Mouse (Mus musculus) Muller cell, postnatal 12 days (primary cell): ENCODE data around the gene Gdnf.

ENCODE experiments used
- DNase-seq: peaks from one replicate; pipeline ENCODE4 v3.0.0-alpha.2; 2015; ENCODE audit errors: inconsistent ontology term

The Gdnf gene

DNA sequence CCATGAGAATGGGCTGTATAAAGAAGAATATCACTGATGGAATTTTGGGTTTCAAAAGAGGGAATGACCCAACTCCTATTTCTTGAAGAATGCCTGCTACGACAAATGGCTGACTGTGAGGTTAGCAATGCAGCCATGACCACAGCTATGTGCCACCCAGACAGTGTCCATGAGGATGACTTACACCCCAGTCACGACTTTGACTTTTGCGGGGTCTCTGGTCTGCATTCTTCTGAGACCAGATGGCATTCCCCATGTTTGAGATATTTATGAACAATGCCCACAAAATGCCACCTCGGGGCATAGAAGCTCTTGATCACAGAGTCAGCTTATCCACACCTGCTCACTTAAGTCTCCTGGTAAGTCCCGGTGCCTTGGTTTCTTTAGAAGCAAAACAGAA lies 52.2 kb downstream of the Gdnf start:
- peak; percentile 97 for DNase-seq

- no peak for DNase-seq
Observed at GRCm38 (mm10) chr15:7863328-7863727, 52.7 kb downstream of the Gdnf start.

- DNase-seq: no peak
Observed at GRCm38 (mm10) chr15:7865305-7865704, 54.7 kb downstream of the Gdnf start.

GRCm38 (mm10) chr15:7872473-7872872 lies 61.8 kb downstream of the Gdnf start:
- DNase-seq: no peak

DNA sequence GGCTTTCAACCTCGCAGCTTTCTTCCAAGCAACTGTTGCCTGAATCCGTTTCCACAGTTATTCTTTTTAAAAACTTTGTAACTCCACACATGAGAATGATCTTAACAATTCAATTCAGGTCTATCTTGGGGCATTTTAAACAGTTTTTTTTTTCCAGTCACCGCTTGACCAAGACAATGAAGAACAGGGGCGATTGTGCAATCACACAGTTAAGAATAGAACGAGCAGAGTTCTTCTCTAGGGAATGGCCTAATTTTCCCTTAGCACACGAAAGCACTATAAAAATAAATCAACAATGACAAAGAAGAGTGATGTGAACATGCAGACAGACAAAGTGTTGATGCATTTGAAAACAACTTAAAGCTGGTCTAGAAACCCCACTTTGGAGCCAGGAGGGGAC lies 65.2 kb downstream of the Gdnf start:
- no peak for DNase-seq

- DNase-seq: peak; percentile 97
Observed at GRCm38 (mm10) chr15:7877560-7878467, 67.2 kb downstream of the Gdnf start.

DNA sequence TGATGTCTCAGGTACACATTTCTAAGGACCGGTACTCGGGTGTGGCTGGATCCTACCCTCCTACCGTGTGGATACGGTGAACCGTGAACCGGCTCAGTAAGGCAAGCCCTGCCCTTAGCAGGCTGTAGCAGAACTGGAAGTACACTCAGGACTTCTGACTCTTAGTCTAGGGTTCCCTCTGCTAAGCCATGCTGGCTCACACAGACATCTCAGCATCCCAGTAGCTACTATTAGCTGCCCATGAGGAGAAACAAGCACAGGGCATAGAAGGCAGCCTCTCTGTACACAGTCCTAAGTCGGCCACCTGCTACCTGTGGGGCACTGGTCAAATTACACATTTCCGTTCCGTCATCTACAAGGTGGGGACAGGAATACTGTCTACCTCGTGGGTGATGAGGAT lies 68.2 kb downstream of the Gdnf start:
- DNase-seq: no peak

- DNase-seq: no peak
Observed at GRCm38 (mm10) chr15:7879956-7880355, 69.3 kb downstream of the Gdnf start.

- no peak for DNase-seq
Observed at GRCm38 (mm10) chr15:7884181-7884580, 73.5 kb downstream of the Gdnf start.

DNA sequence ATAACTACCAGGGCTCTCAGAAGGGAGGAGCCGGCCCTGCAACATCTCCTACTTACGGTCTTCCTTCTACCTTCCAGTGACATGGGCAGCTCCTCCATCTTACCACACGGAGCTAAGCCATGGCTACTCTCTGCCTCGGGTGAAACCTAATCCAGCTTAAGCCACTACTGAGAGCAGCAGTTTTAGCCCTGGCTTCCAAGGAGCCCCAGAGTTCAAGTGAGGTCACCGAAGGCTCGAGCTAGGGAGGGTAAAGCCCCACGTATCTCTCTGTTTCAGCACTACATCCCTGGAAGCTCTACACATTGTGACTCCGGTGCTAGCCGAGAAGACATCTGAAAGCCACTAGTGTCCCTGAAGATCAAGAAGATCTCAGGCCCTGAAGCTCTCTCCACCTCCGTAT lies 74.5 kb downstream of the Gdnf start:
- no peak for DNase-seq

DNA sequence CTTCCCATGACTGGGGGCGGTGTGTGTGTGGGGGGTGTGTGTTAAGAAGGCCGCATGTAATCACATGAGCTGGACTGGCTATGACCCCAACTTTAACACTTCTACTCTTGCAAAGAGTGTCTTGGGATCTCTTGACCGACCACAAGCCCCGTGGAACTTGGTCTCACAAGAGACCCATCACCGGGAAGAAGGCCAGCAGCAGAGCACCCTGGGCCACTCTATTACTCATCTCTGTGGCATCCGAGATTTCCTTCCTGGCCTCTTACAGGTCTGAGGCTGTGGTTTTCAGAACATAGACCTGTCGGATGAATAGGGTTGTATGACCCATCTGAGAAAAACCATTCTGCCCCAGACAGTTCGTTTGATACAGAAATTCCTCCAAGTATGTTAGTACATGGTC lies 75.9 kb downstream of the Gdnf start:
- DNase-seq: peak; percentile 70
